Mouse (Mus musculus): ENCODE measurements around the gene Umodl1.

GRCm38 (mm10) chr17:31033251-31033650 is 78.8 kb downstream of the Umodl1 start:
- TF ChIP-seq CTCF (IDR thresholded peaks at IDR 0.05; ENCODE audit: low read depth, low read length) = no peak
- no peak for TF ChIP-seq GATA1 (IDR thresholded peaks at IDR 0.05; ENCODE audit: borderline replicate concordance, low read length)

Measured in G1E (cell line).